Mouse (Mus musculus) ovary, adult 18-20 months (tissue): ENCODE results near the gene Noa1.

Experiments used
- DNase-seq: peaks from one replicate; pipeline ENCODE4 v3.0.0; 2022; ENCODE audit warnings: low spot score, mixed read lengths

Gene Noa1

DNA sequence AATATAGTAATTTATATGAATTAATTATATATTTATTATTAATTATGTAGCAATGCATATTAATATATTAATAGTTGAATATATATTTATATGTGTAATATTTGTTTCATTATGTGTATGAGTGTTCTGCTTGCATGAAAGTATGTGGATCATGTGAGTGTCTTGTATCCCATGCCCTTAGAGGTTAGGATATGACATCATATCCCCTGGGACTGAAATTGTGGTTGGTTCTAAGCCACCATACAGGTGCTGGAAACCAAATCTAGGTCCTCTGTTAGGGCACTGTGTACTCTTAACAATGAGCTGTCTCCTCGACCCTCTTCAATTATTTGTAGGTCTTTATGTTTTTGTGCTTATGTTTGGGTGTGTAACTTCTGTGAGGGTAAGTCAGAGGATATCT is 56.7 kb downstream of the Noa1 start:
- no peak for DNase-seq

DNA sequence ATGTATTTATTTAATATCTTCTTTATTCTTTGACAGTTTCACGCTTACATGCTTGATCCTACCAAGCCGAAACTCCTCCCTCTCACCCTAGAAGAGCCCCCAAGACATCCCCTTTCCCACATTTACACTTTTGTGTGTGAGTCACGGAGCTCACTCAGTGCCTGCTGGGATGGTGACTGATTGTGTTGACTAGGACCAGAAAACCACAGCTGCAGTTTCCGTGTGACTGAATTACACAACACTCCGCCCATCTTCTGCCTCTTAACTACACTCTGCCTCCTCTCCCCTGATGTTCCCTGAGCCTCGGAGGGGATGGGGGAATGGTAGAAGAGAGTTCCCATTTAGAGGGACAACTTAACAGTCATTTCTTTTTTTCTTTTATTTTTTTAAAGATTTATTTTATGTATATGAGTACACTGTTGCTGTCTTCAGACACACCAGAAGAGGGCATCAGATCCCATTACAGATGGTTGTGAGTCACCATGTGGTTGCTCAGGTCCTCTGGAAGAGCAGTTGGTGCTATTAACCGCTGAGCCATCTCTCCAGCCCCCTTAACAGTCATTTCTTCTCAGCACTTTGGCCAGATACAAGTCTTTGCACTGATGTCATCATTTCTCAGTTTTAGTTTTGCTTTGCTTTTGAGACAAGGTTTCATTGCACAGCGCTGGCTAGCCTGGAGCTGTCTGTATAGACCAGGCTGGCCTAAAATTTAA is 57.6 kb downstream of the Noa1 start:
- no peak for DNase-seq

DNA sequence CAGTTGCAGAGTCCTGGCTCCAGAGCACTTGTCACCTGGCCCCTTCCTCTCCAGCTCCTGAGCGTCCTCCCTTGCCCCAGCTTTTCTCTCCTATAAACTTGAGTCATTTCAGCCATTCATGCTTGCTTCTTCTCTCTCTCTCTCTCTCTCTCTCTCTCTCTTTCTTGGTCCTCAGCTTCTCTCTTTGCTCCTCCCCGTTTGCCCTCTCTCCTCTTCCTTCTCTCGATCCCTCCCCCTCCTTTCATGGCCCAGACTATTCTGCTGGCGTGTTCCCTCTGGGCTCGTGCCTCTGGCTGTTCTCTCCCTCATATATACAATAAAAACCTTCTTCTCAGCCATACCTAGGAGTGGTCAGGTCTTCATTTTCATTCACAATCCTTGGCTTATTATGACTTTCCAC is 58.2 kb downstream of the Noa1 start:
- no peak for DNase-seq

DNA sequence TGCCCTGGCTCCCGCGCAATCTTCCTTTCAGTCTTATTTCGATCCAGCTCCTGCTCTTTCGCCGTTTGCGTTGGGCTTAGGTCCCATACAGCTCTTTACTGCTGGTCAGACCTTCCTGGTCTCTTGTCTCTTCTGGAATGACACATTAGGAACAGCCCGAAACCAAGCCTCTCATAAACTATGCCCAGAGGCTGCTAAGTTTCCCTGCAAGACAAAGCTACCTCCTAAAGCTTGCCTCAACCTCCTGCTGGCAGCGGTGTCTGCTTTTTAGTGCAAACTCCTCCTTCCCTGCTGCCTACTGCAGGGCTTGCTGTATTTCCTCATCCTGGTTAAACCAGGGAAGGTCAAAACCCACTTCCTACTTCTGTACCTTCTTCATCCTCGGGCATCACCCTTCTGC is 59.8 kb downstream of the Noa1 start:
- no peak for DNase-seq

DNA sequence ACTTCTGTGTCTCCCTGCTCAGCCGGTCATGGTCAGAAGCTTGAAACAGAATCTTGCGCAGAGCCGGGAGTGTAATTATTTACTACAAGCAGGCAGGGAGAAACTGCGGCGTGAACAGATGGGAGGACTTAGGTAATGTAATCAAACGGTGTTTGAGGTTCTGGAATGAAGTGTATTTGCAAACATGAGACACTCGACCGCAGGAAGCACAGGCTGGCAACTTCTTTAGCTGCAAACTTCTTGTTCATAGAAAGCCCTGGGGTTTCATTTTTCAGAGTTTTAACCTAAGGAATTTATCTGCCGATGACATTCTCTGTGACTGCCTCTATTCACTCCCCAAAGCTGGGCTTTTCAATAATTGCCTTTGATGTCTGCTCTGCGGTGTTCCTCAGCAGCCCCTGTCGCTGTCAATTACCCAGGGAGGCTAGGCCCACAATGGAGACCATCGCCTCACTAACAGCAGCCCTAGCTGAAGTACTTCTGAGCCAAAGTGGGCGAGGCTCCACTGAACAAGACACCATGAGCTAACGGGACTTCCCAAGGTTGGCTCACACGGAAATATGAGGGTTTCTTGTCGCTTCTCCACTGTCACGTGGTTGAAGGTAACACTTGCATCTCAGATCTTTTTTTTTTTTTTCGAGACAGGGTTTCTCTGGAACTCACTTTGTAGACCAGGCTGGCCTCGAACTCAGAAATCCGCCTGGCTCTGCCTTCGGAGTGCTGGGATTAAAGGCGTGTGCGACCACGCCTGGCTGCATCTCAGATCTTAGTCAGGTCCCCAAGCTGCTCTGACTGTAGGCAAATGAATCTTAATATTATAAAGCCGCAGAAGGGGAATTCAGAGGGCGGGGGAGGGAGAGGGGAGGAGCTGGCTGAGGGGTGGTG is 63.9 kb downstream of the Noa1 start:
- DNase-seq: no peak

DNA sequence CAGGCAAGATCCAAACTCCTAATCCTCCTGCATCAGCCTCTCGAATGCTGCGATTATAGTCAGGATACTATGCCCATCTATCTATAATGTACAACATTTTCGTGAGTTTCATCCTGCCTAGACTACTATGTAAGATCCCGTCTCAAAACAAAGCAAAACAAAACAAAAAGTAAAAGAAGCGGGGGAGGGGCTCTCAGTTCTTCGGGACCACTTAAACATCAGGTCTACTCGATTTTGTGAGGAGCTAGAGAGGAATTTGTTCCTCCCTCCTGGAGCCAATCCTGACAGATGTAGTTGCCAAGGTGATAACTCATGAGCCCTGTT is 64.5 kb downstream of the Noa1 start:
- no peak for DNase-seq

DNA sequence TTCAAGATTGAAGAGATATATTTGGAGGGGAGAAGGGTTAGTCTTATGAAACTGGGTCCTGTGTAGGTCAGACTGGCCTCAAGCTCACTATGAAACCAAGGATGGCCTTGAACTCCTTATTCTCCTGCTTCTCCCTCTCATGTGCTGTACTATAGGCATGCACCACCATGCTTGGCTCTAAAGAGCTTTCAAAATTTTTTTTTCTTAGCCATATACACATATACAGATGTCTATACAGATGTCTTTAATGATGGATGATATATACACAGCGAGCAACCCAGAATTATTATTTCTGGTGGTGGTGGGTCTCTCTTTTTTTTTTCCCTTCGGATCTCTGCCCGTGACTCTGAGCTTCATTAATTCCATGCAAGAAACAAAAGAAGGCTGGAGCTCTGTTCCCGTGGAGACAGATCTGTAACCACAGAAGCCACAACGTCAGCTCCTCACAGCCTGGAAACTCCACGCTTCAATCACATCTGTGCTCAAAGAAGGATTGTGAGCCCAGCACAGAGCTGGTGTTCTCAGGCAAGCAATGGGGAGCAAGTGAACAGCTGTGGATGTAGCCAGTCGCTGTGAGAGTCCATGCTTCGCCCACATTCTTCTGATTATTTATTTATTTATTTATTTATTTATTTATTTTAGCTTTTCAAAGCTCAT is 65.4 kb downstream of the Noa1 start:
- DNase-seq: no peak
